Mouse (Mus musculus) bone marrow, adult 2 months (tissue): ENCODE measurements around the gene Optn. TPM values are rescaled to one million over a fixed set of nuclear protein-coding genes. Genes with fewer than 3 reads are reported as not detected.

Experiments used
- H3K27ac ChIP-seq: fragments of 200-500 bp; 2 replicates; pipeline ENCODE4 v1.5.1; 2012; ENCODE audit warnings: low read depth, mild to moderate bottlenecking, control low read depth, inconsistent platforms, low read length; ENCODE audit not compliant: control insufficient read depth, poor library complexity, insufficient read depth
- H3K4me1 ChIP-seq: fragments of 200-500 bp; 2 replicates; pipeline ENCODE4 v1.6.1; 2011; ENCODE audit warnings: low read length; ENCODE audit not compliant: control insufficient read depth, insufficient read depth
- H3K4me3 ChIP-seq: fragments of 200-500 bp; replicated peaks from 2 replicates; pipeline ENCODE3; 2011; ENCODE audit warnings: mild to moderate bottlenecking, low read depth, low read length, control low read depth; ENCODE audit not compliant: control insufficient read depth
- CTCF ChIP-seq: fragments of 200-500 bp; IDR thresholded peaks from 2 replicates; pipeline ENCODE4 v1.5.1; 2011; ENCODE audit warnings: low read length, control low read depth; ENCODE audit not compliant: control insufficient read depth, insufficient read depth
- POLR2A ChIP-seq: fragments of 200-500 bp; IDR thresholded peaks from 2 replicates; pipeline ENCODE4 v1.6.1; 2011; ENCODE audit warnings: low read depth, mild to moderate bottlenecking, control low read depth, low read length, borderline replicate concordance; ENCODE audit not compliant: control insufficient read depth
- WGBS: fragments of 180-500 bp; shearing (Covaris S2); methylation state at CpG from one replicate; pipeline ENCODE4 v1.1.7; 2018; 5-methylcytosine and 5-hydroxymethylcytosine counted together
- polyA plus RNA-seq: library from polyadenylated mRNA; stranded (reverse); fragments of >200 nt; gene quantifications from 2 replicates; pipeline ENCODE4 v1.2.4, GENCODE M21; 2011; ENCODE audit warnings: low replicate concordance; ENCODE audit not compliant: missing spikeins, insufficient read depth, insufficient read length

Gene Optn
- polyA plus RNA-seq, 1 experiment: 60.2 TPM

DNA sequence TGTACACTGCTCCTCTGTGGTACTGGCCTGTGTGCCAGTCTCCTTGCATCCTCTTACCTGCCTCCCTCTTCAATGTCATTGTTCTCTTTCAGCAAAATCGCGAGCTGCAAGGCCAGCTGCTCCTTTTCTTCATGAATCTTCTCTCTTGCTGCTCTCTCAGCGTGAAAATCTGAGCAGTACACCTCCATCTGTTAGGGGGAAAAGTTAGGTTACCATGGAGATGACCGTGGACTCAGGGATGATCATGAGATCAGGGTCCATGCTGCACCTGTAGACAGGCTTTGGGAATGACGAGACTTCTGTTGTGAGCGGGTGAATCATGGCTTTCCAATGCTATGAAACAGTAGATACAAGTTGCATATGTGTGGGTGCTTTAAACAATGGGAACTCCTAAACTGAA, 36.8 kb downstream of the Optn start:
- Histone ChIP-seq H3K27ac (no peak overlapping the region), H3K4me3 (no peak overlapping the region), H3K4me1 (no peaks in the 10 kb centered on the region)
- TF ChIP-seq POLR2A (no peak), CTCF (no peak)
- 90% methylated on average over 6 of the region's 6 CpGs for WGBS

GRCm38 (mm10) chr2:5025162-5025733, 38.6 kb downstream of the Optn start:
- Histone ChIP-seq H3K27ac (no peak overlapping the region), H3K4me1 (no peaks in the 10 kb centered on the region), H3K4me3 (no peak overlapping the region)
- peak; percentile 59 for TF ChIP-seq CTCF
- TF ChIP-seq POLR2A: no peak
- WGBS: 55% methylated on average over 4 of the region's 4 CpGs

GRCm38 (mm10) chr2:5023699-5024399, 40.0 kb downstream of the Optn start:
- Histone ChIP-seq H3K27ac (no peak overlapping the region), H3K4me1 (no peaks in the 10 kb centered on the region), H3K4me3 (no peak overlapping the region)
- WGBS: 90% methylated on average over 14 of the region's 14 CpGs
- TF ChIP-seq POLR2A: no peak
- TF ChIP-seq CTCF: no peak

- 63% methylated on average over 2 of the region's 2 CpGs for WGBS
- no peak overlapping the region for H3K27ac ChIP-seq
- H3K4me1 ChIP-seq: no peaks in the 10 kb centered on the region
- TF ChIP-seq CTCF (no peak), POLR2A (no peak)
- no peak overlapping the region for H3K4me3 ChIP-seq
These were observed 40.6 kb downstream of the Optn start for GRCm38 (mm10) chr2:5023275-5023674.

DNA sequence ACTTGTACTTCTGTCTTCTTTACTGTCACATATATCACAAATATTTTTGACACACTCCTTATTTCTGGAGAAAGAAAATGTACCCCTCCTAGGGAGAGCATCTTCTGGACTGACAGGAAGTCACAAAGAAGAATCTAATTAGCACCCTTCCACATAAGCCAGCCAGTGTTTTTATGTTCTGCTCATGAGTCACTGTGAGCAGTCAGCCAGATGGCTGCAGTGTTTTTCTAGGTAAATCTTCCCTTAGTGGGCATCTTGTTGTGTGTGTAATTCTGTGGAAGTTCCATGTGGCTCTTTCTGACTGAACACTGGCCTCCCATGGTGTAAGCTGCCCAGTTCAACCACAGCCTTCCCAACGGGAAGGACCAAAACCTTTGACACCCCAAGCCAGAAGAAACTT, 44.1 kb downstream of the Optn start:
- Histone ChIP-seq H3K27ac (no peak overlapping the region), H3K4me1 (no peaks in the 10 kb centered on the region), H3K4me3 (no peak overlapping the region)
- WGBS: 76% methylated on average over 1 of the region's 1 CpGs
- TF ChIP-seq POLR2A (no peak), CTCF (no peak)

GRCm38 (mm10) chr2:5016922-5017321, 46.9 kb downstream of the Optn start:
- Histone ChIP-seq H3K4me1 (no peaks in the 10 kb centered on the region; the same call in 1 of the 2 replicates), H3K4me3 (no peak overlapping the region), H3K27ac (no peak overlapping the region)
- 91% methylated on average over 7 of the region's 7 CpGs for WGBS
- TF ChIP-seq CTCF: no peak
- TF ChIP-seq POLR2A: no peak

DNA sequence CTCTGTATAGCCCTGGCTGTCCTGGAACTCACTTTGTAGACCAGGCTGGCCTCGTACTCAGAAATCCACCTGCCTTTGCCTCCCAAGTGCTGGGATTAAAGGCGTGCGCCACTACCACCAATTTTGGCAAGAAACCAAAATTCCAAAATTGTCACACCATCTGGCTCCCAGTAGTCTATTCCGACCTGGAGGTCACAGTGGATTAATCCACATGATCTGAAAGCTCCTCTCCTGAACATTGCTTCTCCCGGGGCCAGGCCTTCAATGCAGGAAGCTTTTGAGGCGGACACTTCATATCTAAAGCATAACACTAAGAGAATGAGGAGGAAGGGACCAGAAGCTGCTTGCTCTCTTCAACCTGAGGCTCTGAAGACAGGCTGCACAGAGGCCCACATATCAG, 48.3 kb downstream of the Optn start:
- Histone ChIP-seq H3K27ac (no peak overlapping the region), H3K4me3 (no peak overlapping the region), H3K4me1 (no peaks in the 10 kb centered on the region; the same call in 1 of the 2 replicates)
- no peak for TF ChIP-seq CTCF
- WGBS: 90% methylated on average over 6 of the region's 6 CpGs

GRCm38 (mm10) chr2:5014616-5015015, 49.2 kb downstream of the Optn start:
- Histone ChIP-seq H3K4me3 (no peak overlapping the region), H3K4me1 (no peaks in the 10 kb centered on the region; the same call in 1 of the 2 replicates), H3K27ac (no peak overlapping the region)
- no peak for TF ChIP-seq CTCF
- TF ChIP-seq POLR2A: no peak
- WGBS: 58% methylated on average over 7 of the region's 7 CpGs
